Mouse (Mus musculus): ENCODE results near the gene Zic2. TPM values are rescaled to one million over a fixed set of nuclear protein-coding genes. Genes with fewer than 3 reads are reported as not detected.

Zic2 gene
- polyA plus RNA-seq (2014; fragmentation: Illumina TruSeq; extraction: RNeasy Lipid Tissue Mini Kit (QIAGEN cat#74804); ENCODE audit: low read depth, low replicate concordance): not detected

GRCm38 (mm10) chr14:122474891-122475556, at the start of gene Zic2:
Gene Zic2, plus strand, starts transcription at chr14:122475435.

GRCm38 (mm10) chr14:122450496-122451382, 24.5 kb upstream of the Zic2 start, which contains the start of gene Gm5089:
Gene Gm5089, minus strand, starts transcription at chr14:122451115.

GRCm38 (mm10) chr14:122464763-122465741, 10.2 kb upstream of the Zic2 start, which contains the start of gene Zic5:
Gene Zic5, minus strand, starts transcription at chr14:122465677.

GRCm38 (mm10) chr14:122490441-122491328, 15.4 kb downstream of the Zic2 start, which contains the start of gene Gm10837:
Gene Gm10837, plus strand, starts transcription at chr14:122490586.

Other genes with a start within 250 kb of the Zic2 start
- gene Gm5089, start 24.3 kb upstream of the Zic2 start, polyA plus RNA-seq (2014; fragmentation: Illumina TruSeq; extraction: RNeasy Lipid Tissue Mini Kit (QIAGEN cat#74804); ENCODE audit: low read depth, low replicate concordance): not detected
- not detected for gene Zic5, start 9.8 kb upstream of the Zic2 start, polyA plus RNA-seq (2014; fragmentation: Illumina TruSeq; extraction: RNeasy Lipid Tissue Mini Kit (QIAGEN cat#74804); ENCODE audit: low read depth, low replicate concordance)
- gene Gm10837, start 15.2 kb downstream of the Zic2 start, polyA plus RNA-seq (2014; fragmentation: Illumina TruSeq; extraction: RNeasy Lipid Tissue Mini Kit (QIAGEN cat#74804); ENCODE audit: low read depth, low replicate concordance): not detected
- 137 TPM for gene Pcca, start 58.9 kb downstream of the Zic2 start, polyA plus RNA-seq (2014; fragmentation: Illumina TruSeq; extraction: RNeasy Lipid Tissue Mini Kit (QIAGEN cat#74804); ENCODE audit: low read depth, low replicate concordance)

Measured in kidney, adult 10 weeks (tissue).